Mouse (Mus musculus) neural tube, embryonic 11.5 days (tissue): ENCODE data around the gene Dnajc7. TPM values are rescaled to one million over a fixed set of nuclear protein-coding genes. Genes with fewer than 3 reads are reported as not detected.

Experiments
- polyA plus RNA-seq: library from polyadenylated mRNA; unstranded; fragments of >200 nt; fragmentation: Nextera tagmentation; extraction: Ambion mirVana; gene quantifications from 2 replicates; pipeline ENCODE4 v1.2.1, GENCODE M21; 2014

Gene Dnajc7
- polyA plus RNA-seq, 1 experiment from 2014 or later: 81.1 TPM

Other genes with a start within 250 kb of the Dnajc7 start
- 43.8 and 48.8 TPM in 2 replicates for gene Jup, start 222.4 kb downstream of the Dnajc7 start, polyA plus RNA-seq
- gene P3h4, start 205.3 kb downstream of the Dnajc7 start, polyA plus RNA-seq: 23.7 and 26.0 TPM in 2 replicates
- gene Fkbp10, start 204.5 kb downstream of the Dnajc7 start, polyA plus RNA-seq: 47.7 and 49.4 TPM in 2 replicates
- 110 TPM in 2 replicates for gene Nt5c3b, start 178.4 kb downstream of the Dnajc7 start, polyA plus RNA-seq
- 0.40 and 0.62 TPM in 2 replicates for gene Klhl10, start 178.3 kb downstream of the Dnajc7 start, polyA plus RNA-seq
- gene Klhl11, start 147.4 kb downstream of the Dnajc7 start, polyA plus RNA-seq: 13.9 and 14.8 TPM in 2 replicates
- 330 and 394 TPM in 2 replicates for gene Acly, start 92.2 kb downstream of the Dnajc7 start, polyA plus RNA-seq
- gene Ttc25, start 74.6 kb downstream of the Dnajc7 start, polyA plus RNA-seq: 1.0 and 1.4 TPM in 2 replicates
- gene Cnp, start 45.3 kb downstream of the Dnajc7 start, polyA plus RNA-seq: 26.1 and 28.0 TPM in 2 replicates
- 112 and 115 TPM in 2 replicates for gene Nkiras2, start 924 bp downstream of the Dnajc7 start, polyA plus RNA-seq
- gene Zfp385c, start 72.3 kb upstream of the Dnajc7 start, polyA plus RNA-seq: 0.32 TPM in 1 of 2 replicates, not detected in the other
- 1.4 and 1.9 TPM in 2 replicates for gene Dhx58, start 84.1 kb upstream of the Dnajc7 start, polyA plus RNA-seq
- gene Kat2a, start 92.3 kb upstream of the Dnajc7 start, polyA plus RNA-seq: 61.3 and 66.4 TPM in 2 replicates
- gene Hspb9, start 93.7 kb upstream of the Dnajc7 start, polyA plus RNA-seq: not detected in 2 replicates
- 58.8 and 63.3 TPM in 2 replicates for gene Rab5c, start 118.0 kb upstream of the Dnajc7 start, polyA plus RNA-seq
- gene Kcnh4, start 139.8 kb upstream of the Dnajc7 start, polyA plus RNA-seq: 2.2 and 2.4 TPM in 2 replicates
- gene Hcrt, start 142.8 kb upstream of the Dnajc7 start, polyA plus RNA-seq: not detected in 2 replicates
- gene Ghdc, start 150.8 kb upstream of the Dnajc7 start, polyA plus RNA-seq: 2.2 and 2.4 TPM in 2 replicates
- 18.3 and 20.2 TPM in 2 replicates for gene Stat5b, start 230.6 kb upstream of the Dnajc7 start, polyA plus RNA-seq
- gene Stat5a, start 239.2 kb upstream of the Dnajc7 start, polyA plus RNA-seq: 1.3 and 1.9 TPM in 2 replicates